32 mouse cellular contexts compared by ENCODE assay signal in genomic region chr12:55912138-55912537, GRCm38 (mm10).
A peak's percentile ranks its signal among the peaks of the same experiment; 100 is the strongest.
DNase-seq lines count a peak whose midpoint lies in the region; ATAC-seq and TF ChIP-seq lines count a peak whose summit lies in the region.
"Had no signal": no experiment of that assay in that cellular context is flagged by ENCODE, and none has a peak within 500 bp of the region (broad histone marks: within the 10 kb centered on the region; RNA-seq: fewer than 3 reads in every experiment).

No protein-coding gene starts in this region.

- TF ChIP-seq EP300 in liver, postnatal 0 days (IDR thresholded peaks at IDR 0.05; ENCODE audit: low read depth) = no peak

- peak; percentile 30 to 32 for DNase-seq in cerebellum, postnatal 14 days
- no peak for DNase-seq in cerebellum, adult 18-20 months
- DNase-seq in left cerebral cortex, postnatal 4 days = peak; percentile 11
- no peak for DNase-seq in left cerebral cortex, postnatal 36 days (ENCODE audit: low spot score in 2 of 2)
- DNase-seq in brain, embryonic 14.5 days (ENCODE audit: low read depth) = peak; percentile 48
- peak; percentile 45 for DNase-seq in yolk sac, embryonic 10.5 days (ENCODE audit: low spot score)
- DNase-seq in liver, postnatal 0 days = no peak
- DNase-seq: adrenal gland, postnatal 10 days; cerebellum, adult 11-12 months; embryo, embryonic 11 days; forebrain, postnatal 0 days; gastrocnemius, postnatal 10 days; heart, postnatal 10 days; kidney, adult 11 months; layer of hippocampus, postnatal 36 days; liver; right cerebral cortex, postnatal 14 days had no signal

- no peaks in the 10 kb centered on the region for H3K36me3 ChIP-seq in liver, postnatal 0 days (replicated peaks; ENCODE audit: insufficient read depth, low read length)
- H3K36me3 ChIP-seq: embryonic facial prominence, embryonic 13.5 days; forebrain, embryonic 12.5 days; G1E; heart, embryonic 13.5 days; hindbrain, embryonic 10.5 days; hindbrain, embryonic 15.5 days; lung, embryonic 15.5 days; midbrain, embryonic 12.5 days; neural tube, embryonic 12.5 days had no signal

- 46% methylated on average over 3 of the region's 3 CpGs for WGBS in liver, postnatal 0 days (ENCODE audit: insufficient replicate concordance)

- TF ChIP-seq CTCF in brain, embryonic 14.5 days (IDR thresholded peaks at IDR 0.05; ENCODE audit: borderline replicate concordance, extremely low read depth, insufficient read depth, insufficient read length) = no peak
- no peak for TF ChIP-seq CTCF in liver, postnatal 0 days (IDR thresholded peaks at IDR 0.05; ENCODE audit: low read depth)

- no peak for TF ChIP-seq POLR2A in brain, embryonic 14.5 days (IDR thresholded peaks at IDR 0.05; ENCODE audit: borderline replicate concordance, extremely low read depth, insufficient read depth, insufficient read length, poor library complexity, severe bottlenecking)

- no peak overlapping the region for H3K4me2 ChIP-seq in liver, postnatal 0 days (ENCODE audit: low read depth, low read length)
- H3K4me2 ChIP-seq: embryonic facial prominence, embryonic 13.5 days; forebrain, embryonic 12.5 days; heart, embryonic 13.5 days; hindbrain, embryonic 15.5 days; lung, embryonic 15.5 days; midbrain, embryonic 12.5 days; neural tube, embryonic 12.5 days had no signal

- no peaks in the 10 kb centered on the region for H3K27me3 ChIP-seq in liver, postnatal 0 days (ENCODE audit: insufficient read depth, low read length)
- H3K27me3 ChIP-seq: embryonic facial prominence, embryonic 13.5 days; forebrain, embryonic 12.5 days; heart, embryonic 13.5 days; hindbrain, embryonic 15.5 days; lung, embryonic 15.5 days; midbrain, embryonic 12.5 days; neural tube, embryonic 12.5 days had no signal

- intact Hi-C loops in left cerebral cortex, postnatal 4 days (cut with DNase I) = no loop called here
- intact Hi-C loops in left cerebral cortex, postnatal 36 days (cut with DNase I) = no loop called here

- H3K4me3 ChIP-seq in liver, postnatal 0 days (ENCODE audit: low read depth, low read length) = no peak overlapping the region
- H3K4me3 ChIP-seq: embryonic facial prominence, embryonic 13.5 days; erythroblast, embryonic 14.5 days; forebrain, embryonic 12.5 days; heart, embryonic 13.5 days; hindbrain, embryonic 10.5 days; hindbrain, embryonic 15.5 days; lung, embryonic 15.5 days; midbrain, embryonic 12.5 days; myocyte; neural tube, embryonic 12.5 days had no signal

- H3K9me3 ChIP-seq in liver, postnatal 0 days (ENCODE audit: low read length) = no peaks in the 10 kb centered on the region
- H3K9me3 ChIP-seq: embryonic facial prominence, embryonic 13.5 days; forebrain, embryonic 12.5 days; G1E; heart, embryonic 13.5 days; hindbrain, embryonic 10.5 days; hindbrain, embryonic 15.5 days; lung, embryonic 15.5 days; midbrain, embryonic 12.5 days; neural tube, embryonic 12.5 days had no signal

- no peak overlapping the region for H3K9ac ChIP-seq in liver, postnatal 0 days (replicated peaks)
- H3K9ac ChIP-seq: embryonic facial prominence, embryonic 13.5 days; forebrain, embryonic 12.5 days; forebrain, postnatal 0 days; heart, embryonic 13.5 days; hindbrain, embryonic 15.5 days; liver, embryonic 14.5 days; lung, embryonic 15.5 days; midbrain, embryonic 12.5 days; neural tube, embryonic 12.5 days had no signal

- no peak for ATAC-seq in liver, postnatal 0 days
- ATAC-seq: forebrain, postnatal 0 days; inflammation-experienced regulatory T-cells, adult 6 months; Patski had no signal

- H3K4me1 ChIP-seq in liver, postnatal 0 days (ENCODE audit: insufficient read depth) = no peaks in the 10 kb centered on the region
- H3K4me1 ChIP-seq: embryonic facial prominence, embryonic 13.5 days; heart, embryonic 13.5 days; hindbrain, embryonic 10.5 days; hindbrain, embryonic 15.5 days; lung, embryonic 15.5 days; neural tube, embryonic 12.5 days had no signal

- no peak overlapping the region for H3K27ac ChIP-seq in liver, postnatal 0 days (ENCODE audit: low read depth)
- H3K27ac ChIP-seq: embryonic facial prominence, embryonic 13.5 days; forebrain, embryonic 12.5 days; heart, embryonic 13.5 days; hindbrain, embryonic 10.5 days; hindbrain, embryonic 15.5 days; kidney, postnatal 0 days; liver, embryonic 14.5 days; lung, embryonic 15.5 days; midbrain, embryonic 12.5 days; neural tube, embryonic 12.5 days had no signal

Comparison
In these comparisons a context has a peak if more than half of its experiments do, and no peak if none do; other contexts are left out.
1. DNase-seq: peak in cerebellum, postnatal 14 days (2 of 2), left cerebral cortex, postnatal 4 days (single experiment), brain, embryonic 14.5 days (single experiment) and yolk sac, embryonic 10.5 days (single experiment); none in cerebellum, adult 18-20 months (0 of 2), left cerebral cortex, postnatal 36 days (0 of 2) and liver, postnatal 0 days (single experiment).